Mouse (Mus musculus) gastrocnemius, postnatal 14 days (tissue): ENCODE data around the gene Gapvd1. TPM values are rescaled to one million over a fixed set of nuclear protein-coding genes. Genes with fewer than 3 reads are reported as not detected.

Experiments
- DNase-seq: peaks from one replicate; pipeline ENCODE4 v3.0.0; 2021; ENCODE audit warnings: mixed read lengths
- intact Hi-C: fragments of 180-260 bp; cut with DNase I; formaldehyde crosslinking; loops from one replicate; pipeline ENCODE4 v1.15.1; 2025; ENCODE audit warnings: low total_unique reads
- total RNA-seq, 2 experiments: library from RNA; stranded (reverse); gene quantifications; 2 replicates each; pipeline ENCODE4 v1.2.3; 2021

Gene Gapvd1
- total RNA-seq, 2 experiments from 2014 or later = 32.2 to 34.6 TPM

DNA sequence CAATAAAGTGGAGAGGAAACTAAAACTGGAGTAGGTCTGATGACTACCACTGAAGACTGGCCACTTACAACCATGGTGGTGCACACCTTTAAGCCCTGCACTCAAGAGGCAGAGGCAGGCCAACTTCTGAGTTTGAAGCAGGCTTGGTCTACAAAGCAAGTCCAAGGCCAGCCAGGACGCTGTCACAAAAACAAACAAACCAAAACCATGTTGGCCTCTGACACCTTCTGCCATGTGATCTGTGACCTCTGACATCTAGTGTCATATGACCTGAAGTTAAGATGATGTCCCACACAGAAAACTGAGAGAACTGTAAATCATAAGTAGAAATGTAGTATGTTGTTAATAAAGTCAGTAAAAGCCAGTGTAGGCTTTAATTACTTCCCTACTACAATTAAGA lies 17.1 kb downstream of the Gapvd1 start:
- no peak for DNase-seq
- intact Hi-C loops = no loop called here

GRCm38 (mm10) chr2:34736626-34737025 lies 18.4 kb downstream of the Gapvd1 start:
- intact Hi-C loops = no loop called here
- no peak for DNase-seq

GRCm38 (mm10) chr2:34727045-34727728 lies 27.8 kb downstream of the Gapvd1 start:
- intact Hi-C loops = no loop called here
- DNase-seq = no peak

DNA sequence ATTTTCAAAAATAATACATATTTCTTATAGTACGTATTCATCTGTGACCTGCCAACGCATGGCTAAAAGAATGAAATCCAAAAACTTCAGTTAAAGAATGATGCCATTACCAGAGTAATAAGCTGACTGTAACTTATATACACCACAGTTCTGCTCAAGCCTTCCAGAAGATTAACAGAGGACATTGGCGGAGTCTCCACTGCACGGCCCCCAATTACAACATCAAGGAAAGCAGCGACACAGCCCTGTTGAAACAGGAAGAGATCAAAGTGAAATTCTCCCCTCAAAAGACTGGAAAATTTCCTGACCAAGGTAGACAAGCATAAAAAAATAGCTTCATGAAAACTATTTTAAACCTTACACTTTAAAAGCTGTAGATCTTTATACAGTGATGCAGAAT lies 29.8 kb downstream of the Gapvd1 start:
- DNase-seq = no peak
- intact Hi-C loops = no loop called here

- DNase-seq = no peak
Measured at GRCm38 (mm10) chr2:34718196-34718595, 36.8 kb downstream of the Gapvd1 start.

DNA sequence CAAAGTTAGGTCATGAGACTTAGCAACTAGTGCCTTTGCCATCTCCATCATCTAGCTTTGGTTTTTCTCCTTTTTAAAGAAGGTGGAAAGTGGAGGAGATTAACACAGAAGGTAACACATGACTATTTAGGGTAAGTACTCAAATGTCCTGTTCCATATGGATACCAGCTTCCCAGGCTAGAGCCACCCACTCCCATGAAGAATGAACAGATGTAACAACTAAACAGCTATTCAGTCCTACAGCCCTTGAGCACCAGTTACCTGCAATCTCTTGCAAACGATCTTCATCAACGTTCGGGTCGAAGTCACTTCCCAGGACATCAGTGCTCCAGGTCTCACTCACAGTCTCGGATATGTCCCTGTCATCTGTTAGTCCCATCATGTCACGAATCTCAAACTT lies 43.1 kb downstream of the Gapvd1 start:
- intact Hi-C loops = no loop called here
- no peak for DNase-seq

More at GRCm38 (mm10) chr2:34718196-34718595, 36.8 kb downstream of the Gapvd1 start:
- intact Hi-C loops = no loop called here

DNA sequence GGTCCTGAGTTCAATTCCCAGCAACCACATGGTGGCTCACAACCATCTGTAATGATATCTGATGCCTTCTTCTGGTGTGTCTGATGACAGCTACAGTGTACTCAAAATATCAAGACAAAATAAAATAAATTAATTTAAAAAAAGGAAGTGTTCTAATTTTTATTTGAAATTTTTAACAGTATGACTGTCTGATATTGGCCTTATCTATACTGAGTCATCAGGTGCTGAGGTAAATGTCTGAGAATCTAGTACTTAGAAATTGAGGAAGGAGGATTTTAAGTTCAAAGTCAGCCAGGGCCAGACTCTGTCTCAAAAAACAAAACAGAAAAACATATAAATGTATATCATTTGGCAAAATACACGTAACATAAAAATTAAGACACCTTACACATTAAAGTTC lies 46.4 kb downstream of the Gapvd1 start:
- DNase-seq = no peak
- intact Hi-C loops = no loop called here

DNA sequence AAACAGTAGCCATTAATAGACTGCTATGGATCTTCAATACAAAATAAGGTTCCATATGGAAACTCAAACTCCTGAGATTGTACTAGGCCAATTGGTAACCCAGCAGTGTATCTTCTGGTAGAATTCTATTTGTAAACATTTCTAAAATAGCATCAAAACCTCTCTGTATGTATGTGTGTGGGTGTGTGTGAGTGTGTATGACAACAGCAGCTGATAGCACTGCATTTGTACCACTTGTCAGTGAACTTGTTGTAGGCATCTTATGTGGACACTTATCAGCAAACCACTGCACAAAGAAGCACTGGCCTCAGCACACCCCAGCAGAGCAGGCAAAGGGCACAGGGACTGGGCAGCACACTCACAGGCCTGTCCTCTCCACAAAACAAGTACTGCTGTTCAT lies 58.4 kb downstream of the Gapvd1 start:
- intact Hi-C loops = no loop called here
- no peak for DNase-seq

DNA sequence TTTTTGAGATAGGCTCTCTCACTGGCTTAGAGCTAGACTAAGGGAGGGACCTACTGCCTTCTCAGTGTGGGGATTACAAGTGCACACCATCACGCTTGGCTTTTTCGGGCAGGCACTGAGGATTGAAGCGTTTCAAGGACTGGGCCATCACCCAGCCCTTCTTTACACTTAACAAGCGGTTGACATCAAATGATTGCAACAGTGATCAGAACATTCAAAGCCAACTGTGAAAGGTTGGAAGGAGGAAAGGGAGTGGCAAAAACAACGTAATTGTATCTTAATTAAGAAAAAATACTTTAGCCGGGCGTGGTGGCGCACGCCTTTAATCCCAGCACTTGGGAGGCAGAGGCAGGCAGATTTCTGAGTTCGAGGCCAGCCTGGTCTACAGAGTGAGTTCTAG lies 62.2 kb downstream of the Gapvd1 start:
- no peak for DNase-seq

GRCm38 (mm10) chr2:34684076-34684870 lies 70.8 kb downstream of the Gapvd1 start:
- intact Hi-C loops = no loop called here
- DNase-seq = no peak

More for the DNA sequence above, 62.2 kb downstream of the Gapvd1 start:
- intact Hi-C loops = no loop called here

DNA sequence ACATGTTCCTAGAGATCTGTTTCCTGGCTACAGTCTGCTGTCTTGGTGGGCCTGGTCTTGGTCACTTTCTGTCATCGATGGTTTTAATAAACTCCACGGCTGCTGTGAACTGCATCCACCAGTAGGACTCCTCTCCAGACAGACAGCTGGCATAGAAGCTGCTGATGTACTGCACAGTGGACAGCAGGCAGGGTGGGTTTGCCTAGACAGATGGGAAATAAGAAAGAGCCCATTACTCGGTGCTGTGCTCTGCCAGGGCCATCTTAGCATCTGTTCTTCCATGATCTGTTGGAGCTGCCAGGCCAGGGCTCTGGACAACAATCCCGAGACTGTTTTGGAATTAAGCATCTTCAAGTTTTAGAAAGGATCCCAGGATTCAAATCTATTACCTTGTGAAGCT lies 77.1 kb downstream of the Gapvd1 start:
- intact Hi-C loops = no loop called here
- no peak for DNase-seq

- DNase-seq = no peak
- intact Hi-C loops = no loop called here
Measured at GRCm38 (mm10) chr2:34677061-34677460, 78.0 kb downstream of the Gapvd1 start.

GRCm38 (mm10) chr2:34673846-34674245 lies 81.2 kb downstream of the Gapvd1 start:
- intact Hi-C loops = no loop called here
- no peak for DNase-seq

DNA sequence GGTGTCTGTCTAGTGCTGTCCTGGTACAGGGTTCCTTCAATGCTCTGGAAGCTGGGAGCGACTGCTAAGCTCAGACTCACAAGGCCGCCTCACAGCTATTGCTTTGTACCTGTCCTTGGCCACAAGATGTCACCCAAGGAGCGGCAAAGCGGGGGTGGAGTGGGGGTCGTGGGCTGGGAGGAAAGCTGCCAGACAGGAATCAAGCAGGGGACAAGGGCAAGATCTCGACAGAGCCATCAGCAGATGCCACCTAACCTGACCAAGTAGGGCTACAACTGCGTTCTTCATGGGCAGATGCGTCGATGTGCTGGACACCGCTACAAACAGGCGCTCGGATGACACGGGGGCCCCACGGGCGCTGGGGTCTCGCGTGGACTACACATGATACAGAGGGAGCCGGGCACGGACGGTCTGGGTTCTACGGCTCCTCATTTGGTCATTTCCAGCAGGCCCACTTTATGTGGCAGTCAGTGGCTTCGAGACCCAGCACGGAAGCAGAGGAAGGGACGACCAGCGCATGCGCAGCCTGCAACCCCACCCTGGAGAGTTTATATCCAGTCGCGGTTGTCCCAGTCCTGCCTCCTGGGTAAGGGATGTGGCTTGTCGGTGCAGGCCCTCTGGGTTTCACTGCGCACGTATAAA lies 83.5 kb downstream of the Gapvd1 start:
- intact Hi-C loops = no loop called here
- DNase-seq = peak; percentile 42

DNA sequence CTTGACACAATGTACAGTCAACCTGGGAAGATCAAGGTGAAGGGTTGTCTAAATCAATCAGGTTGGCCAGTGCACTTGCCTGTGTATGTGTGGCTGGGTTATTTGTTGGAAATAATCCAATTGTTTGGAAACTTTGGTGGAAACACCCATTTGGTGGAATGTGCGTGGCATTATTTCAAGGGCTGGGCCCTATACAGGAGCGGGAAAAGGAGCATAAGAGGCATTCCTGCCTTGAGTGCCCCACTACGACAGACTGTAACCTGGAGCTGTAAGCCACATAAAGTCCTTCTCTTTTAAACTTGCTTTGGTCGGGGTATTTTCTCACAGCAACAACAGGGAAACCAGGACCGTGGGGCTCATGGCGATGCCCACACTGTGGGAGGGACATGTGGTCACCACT lies 84.6 kb downstream of the Gapvd1 start:
- intact Hi-C loops = no loop called here

GRCm38 (mm10) chr2:34669203-34669746 lies 85.8 kb downstream of the Gapvd1 start:
- intact Hi-C loops = no loop called here
- no peak for DNase-seq

More for the DNA sequence above, 84.6 kb downstream of the Gapvd1 start:
- DNase-seq = no peak

- DNase-seq = no peak
- intact Hi-C loops = no loop called here
Measured at GRCm38 (mm10) chr2:34668440-34669191, 86.4 kb downstream of the Gapvd1 start.

DNA sequence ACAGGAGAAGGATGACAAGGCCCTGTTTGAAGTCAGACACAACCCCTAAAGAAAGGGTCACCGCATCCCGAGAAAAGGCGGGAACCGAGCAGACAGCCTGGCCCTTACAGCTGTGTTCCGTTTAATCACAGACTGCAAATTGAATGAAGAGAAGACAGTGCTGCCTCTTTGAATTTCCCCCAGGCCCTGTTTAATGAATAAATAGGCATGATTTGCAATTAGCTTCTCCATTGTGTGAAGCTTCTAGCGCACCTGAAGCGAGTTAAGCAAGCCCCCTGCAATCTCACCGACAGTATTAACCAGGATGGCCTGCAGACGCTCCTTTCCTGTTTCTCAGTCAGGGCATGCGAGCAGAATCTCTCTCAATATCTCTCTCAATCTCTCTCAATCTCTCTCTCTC lies 87.2 kb downstream of the Gapvd1 start:
- DNase-seq = no peak
- intact Hi-C loops = no loop called here

- no peak for DNase-seq
- intact Hi-C loops = no loop called here
Measured at GRCm38 (mm10) chr2:34647410-34647809, 107.6 kb downstream of the Gapvd1 start.

- intact Hi-C loops = no loop called here
- DNase-seq = no peak
Measured at GRCm38 (mm10) chr2:34646541-34646865, 108.5 kb downstream of the Gapvd1 start.
